Mouse (Mus musculus) induced T-regulatory cell, adult 2 months (primary cell): ENCODE data around the gene Mecom.

Source experiments
- DNase-seq: peaks from one replicate; pipeline ENCODE4 v3.0.0-alpha.2; 2012; ENCODE audit warnings: low read depth

Gene Mecom

DNA sequence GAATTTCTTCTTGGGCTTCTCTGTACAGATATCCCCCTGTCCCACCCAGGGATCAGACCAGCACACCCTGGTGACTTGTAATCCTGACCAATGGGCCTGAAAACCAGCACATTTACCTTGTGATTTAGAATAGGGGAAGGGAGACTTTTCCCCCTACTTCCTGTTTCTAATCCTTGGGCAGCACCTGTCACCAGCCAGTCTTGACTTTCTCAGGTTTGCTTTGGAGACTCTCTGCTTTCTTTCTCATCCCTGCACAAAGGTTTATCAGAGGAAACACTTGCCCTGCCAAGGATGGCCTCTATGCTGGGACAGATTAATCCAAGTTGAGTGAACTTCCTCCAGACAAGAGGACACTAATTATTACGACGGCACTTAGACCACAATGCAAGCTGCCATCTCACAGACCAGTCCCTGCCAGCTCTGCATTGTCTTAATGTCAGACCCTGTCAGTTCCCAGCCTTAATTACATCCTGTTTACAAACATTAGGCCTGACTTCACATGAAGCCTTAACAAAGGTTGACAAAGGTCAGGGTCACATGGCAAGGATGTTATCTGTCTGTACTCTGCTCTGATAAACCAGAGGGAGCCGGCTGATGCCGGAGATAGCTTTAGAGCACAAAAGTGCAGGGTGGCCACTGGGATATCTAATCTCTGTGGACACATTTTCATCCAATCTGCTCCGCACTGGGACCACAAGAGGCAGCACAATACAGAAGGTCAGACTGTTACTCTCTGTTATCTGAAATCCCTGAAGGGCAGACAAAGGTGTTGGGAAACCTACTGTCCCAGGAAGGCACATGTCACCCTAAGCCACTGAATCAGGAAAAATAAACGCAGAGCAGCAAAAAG, 193.7 kb downstream of the Mecom start:
- DNase-seq: no peak

DNA sequence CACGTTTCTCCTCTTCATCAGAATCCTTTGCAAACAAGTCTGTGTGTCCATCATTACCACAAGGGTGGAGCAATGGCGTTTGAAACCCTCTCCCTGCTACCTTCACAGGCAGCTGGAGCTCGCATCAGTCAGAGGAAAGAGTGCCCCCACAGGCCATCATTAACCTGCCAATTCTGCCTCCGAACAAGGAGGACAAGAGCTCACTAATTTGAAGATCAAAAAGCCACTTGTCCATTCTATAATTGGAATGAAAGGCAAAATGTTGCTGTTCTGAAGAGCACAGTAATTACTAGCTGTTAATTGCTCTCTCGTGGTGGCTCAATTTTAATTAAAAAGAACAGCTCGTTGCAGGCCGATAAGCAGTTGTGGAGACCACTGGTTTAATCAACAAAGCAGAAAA, 198.5 kb downstream of the Mecom start:
- no peak for DNase-seq

- no peak for DNase-seq
Measured at GRCm38 (mm10) chr3:30344151-30344550, 203.7 kb downstream of the Mecom start.

DNA sequence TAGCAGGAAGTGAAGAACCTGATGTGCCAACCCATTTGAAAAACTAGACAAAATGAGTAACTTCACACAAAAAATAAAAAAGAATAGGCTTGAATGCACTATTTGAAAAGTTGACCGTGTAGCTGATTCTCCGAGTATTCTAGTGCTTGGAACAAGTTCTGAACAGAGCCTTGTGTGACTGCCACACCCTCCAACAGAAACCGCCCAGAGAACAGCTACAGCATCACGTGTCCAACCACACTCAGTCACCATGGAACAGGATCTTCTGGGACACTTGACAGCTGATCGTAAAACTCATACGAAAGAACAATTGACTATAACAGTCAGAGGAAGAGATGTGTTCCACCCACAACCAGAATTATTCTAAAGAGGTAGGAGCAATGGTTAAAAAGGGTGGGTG, 215.5 kb downstream of the Mecom start:
- no peak for DNase-seq

- DNase-seq: no peak
Measured at GRCm38 (mm10) chr3:30330476-30330875, 217.3 kb downstream of the Mecom start.

DNA sequence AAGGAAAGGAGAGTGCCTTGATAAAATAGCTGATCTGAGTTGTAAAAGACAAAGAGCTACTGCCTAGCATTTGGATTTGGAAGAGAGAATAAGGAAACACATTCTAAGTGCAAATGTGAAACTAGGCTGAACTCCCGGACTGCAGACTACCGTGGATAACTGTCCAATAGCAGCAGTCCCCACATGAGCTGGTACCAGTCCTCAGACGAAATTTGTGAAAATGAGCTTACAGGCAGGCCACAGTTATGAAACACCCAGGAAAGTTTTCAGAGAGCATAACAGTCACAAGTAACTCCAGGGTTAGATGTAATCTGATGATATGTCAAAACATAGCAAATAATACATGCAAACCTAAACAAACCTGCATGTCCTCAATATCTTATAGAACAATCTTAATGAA, 217.8 kb downstream of the Mecom start:
- DNase-seq: no peak

DNA sequence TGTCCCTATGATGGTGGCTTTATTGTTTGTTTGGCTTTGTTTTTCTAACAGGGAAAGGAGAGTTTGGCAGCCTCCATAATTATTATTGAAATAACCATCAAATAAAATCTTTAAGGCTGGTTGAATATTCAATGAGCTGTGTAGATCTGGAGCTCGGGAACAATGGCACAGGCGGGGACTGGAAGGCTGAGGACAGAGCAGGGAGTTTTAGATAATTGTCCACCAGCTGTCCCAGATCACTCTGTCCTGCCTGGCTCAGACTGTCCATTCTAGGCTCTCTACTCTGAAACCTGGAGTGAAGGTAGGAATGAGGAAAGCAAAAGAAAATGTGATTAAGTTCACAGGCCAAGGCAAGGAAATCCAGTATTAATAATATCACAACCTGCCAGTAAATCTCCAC, 232.9 kb downstream of the Mecom start:
- no peak for DNase-seq

DNA sequence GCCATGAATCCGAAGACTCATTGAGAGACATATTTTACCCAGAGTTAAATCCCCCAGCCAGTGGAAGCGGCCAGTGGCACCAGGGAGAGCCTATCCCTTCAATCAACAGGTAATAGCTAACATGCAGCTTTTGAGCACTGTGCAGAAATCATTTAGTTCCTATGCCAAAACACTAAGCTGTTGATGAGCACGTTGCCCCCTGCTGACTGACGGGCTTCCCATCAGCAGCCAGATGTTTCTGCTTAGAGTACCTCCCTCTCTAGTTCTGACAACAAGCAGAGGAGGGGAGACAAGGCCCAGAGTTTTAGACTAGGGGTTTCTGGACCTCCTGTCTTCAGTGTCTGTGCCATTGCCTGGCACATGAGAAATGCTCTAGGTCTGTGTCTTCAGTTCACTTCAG, 239.7 kb downstream of the Mecom start:
- DNase-seq: no peak

DNA sequence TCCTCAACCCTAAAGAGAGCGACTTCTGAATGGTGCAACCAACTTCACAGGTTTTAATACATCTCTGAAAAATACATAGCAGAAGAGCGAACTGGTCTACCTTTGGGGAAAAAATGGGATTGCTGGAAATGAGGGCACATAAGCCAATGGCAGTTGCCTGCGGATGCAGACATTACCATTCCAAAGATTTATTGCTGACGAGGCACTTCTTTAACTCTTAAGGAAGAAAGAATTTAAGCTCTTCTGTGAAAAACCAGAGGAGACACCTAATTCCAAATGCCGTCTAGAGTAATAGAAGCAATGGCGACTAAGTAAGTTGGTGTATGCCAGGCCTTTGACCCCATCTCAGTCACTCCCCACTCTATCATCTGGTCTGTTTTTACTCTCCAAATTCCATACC, 240.2 kb downstream of the Mecom start:
- no peak for DNase-seq

- DNase-seq: no peak
Measured at GRCm38 (mm10) chr3:30306080-30306479, 241.7 kb downstream of the Mecom start.

- DNase-seq: no peak
Measured at GRCm38 (mm10) chr3:30299460-30299859, 248.3 kb downstream of the Mecom start.

GRCm38 (mm10) chr3:30294433-30294832, 253.4 kb downstream of the Mecom start:
- DNase-seq: no peak

DNA sequence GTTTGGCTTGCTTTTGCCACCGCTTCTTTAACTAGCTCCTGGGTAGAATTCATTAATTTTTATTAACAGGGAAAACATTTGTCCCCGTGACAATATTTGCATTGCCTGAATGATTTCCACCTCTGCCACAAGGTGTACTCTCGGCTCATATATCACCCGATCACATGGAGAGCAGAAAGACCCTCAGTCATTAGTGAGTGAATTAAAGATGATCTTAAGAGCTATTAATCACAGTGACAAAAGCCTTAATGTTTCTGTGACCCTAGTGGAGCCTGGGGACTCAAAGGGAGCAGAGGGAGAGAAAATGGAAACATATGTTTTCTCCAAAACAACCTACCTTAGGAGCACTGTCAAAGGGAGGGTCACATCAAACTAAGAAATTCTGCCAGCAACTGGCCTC, 261.3 kb downstream of the Mecom start:
- no peak for DNase-seq

GRCm38 (mm10) chr3:30284094-30284493, 263.7 kb downstream of the Mecom start:
- no peak for DNase-seq

GRCm38 (mm10) chr3:30283562-30283961, 264.2 kb downstream of the Mecom start:
- DNase-seq: no peak

- no peak for DNase-seq
Measured at GRCm38 (mm10) chr3:30277569-30277968, 270.2 kb downstream of the Mecom start.

DNA sequence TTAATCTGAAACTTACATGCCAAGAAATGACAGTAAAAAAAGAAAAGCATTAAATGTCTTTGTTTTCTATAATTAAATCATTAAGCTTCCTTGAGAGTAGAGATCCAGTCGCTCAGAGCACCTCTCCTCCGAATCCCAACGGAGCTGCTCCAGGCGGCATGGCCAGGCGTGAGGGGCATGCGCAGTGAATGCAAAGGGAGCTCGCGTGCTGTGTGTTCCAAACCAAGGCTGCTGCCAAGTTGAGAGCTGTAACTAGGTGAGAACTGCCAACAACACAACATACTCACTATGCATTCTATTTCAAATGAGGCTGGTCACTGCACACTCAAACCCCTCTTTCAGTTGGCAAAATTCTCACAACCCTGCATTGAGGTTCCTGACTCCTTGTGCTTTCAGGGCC, 271.7 kb downstream of the Mecom start:
- DNase-seq: no peak

DNA sequence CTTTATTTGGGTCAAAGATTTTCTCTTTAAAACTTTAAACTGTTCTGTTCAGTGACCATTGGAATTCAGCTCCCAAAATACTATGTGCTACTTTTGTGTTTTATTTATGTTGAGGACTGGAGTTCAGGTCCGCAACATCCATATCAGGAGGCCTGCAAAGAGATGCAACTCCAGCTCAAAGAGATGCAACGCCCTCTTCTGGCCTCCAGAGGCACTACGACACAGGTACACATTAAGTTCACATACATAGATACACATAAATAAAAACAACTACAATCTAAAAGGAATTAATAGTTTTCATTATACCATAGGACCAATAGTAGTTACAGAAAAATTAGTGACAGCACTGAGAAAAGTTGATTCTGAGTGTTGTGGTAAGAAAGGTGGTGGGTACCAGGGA, 278.6 kb downstream of the Mecom start:
- DNase-seq: no peak

DNA sequence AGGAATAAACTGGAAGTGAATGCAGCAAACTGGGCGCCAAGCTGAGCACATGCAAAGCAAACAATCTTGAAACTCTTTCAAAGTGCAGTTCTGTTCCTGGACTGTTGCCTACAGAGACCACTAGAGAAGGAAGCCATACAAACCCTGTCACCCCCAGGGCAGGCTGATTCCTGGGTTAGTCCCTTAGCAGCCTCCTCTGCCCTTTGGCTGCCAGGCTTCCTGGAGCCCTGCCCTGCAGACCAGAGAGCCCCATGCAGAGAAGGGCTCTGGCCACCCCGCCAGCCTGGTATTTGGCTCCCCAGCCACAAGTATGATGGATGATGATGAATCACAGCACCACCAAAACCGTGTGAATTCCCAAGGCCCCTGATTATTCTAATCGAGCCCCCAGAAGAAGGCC, 286.9 kb downstream of the Mecom start:
- DNase-seq: no peak

DNA sequence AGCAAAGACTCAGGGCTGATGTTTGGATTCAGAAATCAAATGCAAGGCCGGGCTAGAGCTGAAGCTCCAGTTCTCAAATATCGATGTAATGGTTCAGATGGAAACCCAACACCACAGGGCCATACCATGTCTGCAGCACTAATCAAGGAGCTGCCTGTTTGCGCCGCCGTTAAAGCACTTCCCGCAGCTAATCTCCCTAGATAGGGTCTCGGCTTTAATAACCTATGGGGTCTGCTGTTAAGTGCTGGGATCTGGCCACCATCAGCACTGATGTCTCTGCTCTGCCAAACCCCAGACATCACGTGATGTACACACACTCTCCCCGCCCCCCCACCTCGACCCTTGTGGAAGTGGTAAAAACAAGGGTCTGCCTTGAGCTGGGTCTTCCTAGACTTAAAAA, 289.4 kb downstream of the Mecom start:
- DNase-seq: no peak

DNA sequence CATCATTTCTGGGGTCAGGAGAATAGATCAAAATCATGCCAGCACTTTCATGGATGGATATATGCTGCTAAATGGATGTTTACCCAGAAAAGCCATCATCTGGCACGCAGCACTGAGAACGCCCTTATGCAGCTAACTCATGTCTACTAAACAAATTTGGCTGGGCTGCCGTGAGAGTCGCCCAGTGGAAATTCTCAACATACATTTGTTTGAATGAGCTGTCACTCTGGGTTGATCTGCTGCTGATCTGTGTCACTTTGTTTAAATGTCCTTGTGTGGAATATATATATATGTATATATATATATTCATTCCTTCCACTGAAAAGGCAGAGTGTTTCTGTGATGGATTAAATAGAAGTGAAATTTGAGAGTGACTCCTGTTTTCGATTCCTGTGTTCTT, 290.0 kb downstream of the Mecom start:
- no peak for DNase-seq

DNA sequence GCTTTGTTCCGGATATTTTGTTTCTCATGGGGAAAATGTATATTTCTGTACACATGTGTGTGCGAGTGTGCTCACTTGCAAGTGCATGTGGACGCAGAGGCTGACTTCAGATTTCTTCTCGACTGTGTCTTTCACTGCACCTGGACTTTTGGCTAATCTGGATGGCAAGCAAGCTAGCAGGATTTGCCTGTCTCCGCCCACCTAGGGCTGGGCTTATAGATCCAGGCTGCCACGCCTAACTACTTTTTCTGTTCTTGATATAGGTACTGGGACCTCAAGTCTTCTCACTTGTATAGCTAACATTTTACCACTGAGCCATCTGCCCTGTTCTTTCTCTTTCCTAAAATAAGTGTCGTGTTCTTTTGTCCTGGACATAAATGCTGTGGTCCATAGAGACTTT, 290.9 kb downstream of the Mecom start:
- no peak for DNase-seq

- DNase-seq: no peak
Measured at GRCm38 (mm10) chr3:30255828-30256227, 292.0 kb downstream of the Mecom start.

GRCm38 (mm10) chr3:30254451-30254850, 293.4 kb downstream of the Mecom start:
- DNase-seq: no peak
